Mouse (Mus musculus): ENCODE results near the gene Map4k2. TPM values are rescaled to one million over a fixed set of nuclear protein-coding genes. Genes with fewer than 3 reads are reported as not detected.

Map4k2 gene
- total RNA-seq (2023): 100 to 1,000 TPM; 397 to 423 TPM

DNA sequence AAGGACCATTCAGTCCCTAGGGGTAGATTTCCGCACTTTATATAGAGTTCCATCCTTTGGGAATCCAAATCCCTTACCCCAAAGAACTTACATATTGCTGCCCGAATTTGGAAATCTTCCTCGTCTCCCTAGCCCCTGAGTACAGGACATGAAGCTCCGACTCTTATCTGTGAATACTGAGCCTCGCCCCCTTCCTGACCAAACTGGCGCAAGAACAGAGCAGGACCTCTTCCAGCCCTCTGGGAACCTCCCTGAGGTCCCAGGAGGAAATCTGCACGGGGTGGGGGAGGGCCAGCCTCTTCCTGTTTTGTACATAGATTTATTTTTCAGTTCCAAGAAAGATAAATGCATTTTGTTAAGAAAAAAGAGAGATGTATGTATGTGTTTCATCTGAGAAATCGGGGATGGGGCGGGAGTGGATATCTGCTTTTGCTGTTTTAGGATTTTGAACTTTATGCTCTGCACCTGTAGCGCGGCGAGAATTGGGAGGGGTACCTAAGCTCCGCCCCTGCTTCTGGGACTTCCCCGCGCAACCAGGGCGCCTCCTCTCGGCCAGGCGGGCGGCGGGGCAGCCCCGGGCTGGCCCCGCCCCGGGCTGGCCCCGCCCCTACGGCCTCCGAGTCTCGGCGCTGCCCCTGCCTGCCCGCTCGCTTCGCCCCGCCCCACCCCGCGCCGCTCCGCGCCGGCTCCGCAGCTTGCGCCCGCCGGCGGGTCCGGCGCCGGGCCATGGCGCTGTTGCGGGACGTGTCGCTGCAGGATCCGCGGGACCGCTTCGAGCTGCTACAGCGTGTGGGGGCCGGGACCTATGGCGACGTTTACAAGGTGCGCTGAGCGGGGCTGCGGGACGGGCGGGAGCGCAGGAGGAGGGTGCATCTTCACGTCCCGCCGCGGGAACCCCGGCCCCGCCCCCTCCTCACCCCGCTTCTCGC is at the start of gene Map4k2:
Gene Map4k2, plus strand, starts transcription at position 612 of the 929 bp plus-strand sequence.

DNA sequence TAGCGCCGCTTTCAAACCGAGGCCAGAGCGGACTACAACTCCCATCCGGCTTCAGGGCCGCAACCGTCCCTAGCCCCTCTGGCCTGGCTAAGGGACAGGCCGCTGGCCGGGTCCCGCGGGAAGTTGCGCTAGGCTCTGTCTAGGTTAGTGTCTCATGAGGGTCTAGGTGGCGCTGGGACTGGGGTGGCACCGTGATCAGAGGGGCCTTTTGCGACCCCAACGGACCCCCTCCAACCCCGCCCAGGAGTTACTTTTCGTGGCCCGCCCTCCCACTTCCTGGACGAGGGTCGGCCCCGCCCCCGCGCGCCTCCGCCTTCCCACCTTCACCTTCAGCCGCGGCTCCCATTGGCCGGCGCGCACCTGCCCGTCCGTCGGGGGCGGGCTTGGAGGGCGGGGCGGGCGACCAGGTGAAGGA is 34.8 kb upstream of the Map4k2 start, which contains the start of gene Cdc42bpg:
Gene Cdc42bpg, plus strand, starts transcription at position 320 of the 415 bp plus-strand sequence.

GRCm38 (mm10) chr19:6334673-6335457 is 6.1 kb upstream of the Map4k2 start, which contains the start of gene Men1:
Gene Men1, plus strand, starts transcription at chr19:6334979.

GRCm38 (mm10) chr19:6363411-6364240 is 22.7 kb downstream of the Map4k2 start, which contains the start of gene Sf1:
Gene Sf1, plus strand, starts transcription at chr19:6363690.

GRCm38 (mm10) chr19:6384128-6384527 is 43.2 kb downstream of the Map4k2 start, which contains the start of gene Pygm:
Gene Pygm, plus strand, starts transcription at chr19:6384399.

DNA sequence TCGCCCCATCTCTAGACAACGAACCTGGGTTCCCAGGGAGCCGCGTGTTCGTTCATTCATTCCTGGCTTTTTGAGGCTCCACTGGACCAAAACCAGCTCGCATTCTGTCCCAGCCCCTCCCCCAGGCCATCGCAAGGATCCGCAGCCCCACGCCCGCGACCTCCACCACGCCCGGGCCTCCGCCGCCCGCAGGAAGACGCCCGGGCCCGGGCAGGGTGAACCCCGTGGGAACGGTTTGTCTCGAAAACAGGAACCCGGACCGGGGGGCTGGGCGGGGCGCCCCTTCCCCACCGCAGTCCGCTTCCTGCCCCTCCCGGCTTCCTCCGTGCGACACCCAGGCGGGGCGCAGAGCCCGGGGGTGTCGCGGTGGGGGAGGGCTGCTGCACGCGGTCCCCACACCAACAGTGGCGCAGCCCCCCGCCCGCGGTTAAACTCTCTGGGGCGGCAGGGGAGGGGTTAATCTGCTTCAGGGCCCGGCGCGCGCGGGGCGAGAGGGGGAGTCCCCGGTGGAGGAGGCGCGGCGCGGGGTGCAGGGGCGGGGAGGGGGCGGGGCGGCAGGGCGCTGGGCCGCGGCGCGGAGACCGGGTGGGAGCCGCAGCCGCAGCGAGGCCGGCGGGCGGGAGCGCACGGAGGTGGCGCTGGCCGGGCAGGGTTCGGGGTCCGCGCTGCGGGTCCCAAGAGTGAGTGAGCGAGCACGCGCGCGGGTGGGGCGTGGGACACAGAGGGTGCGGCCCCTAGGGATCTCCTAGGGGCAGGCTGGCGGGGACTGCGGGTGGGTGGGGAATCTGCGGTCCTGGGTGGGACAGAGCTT is 58.6 kb downstream of the Map4k2 start, which contains the start of gene Rasgrp2:
Gene Rasgrp2, plus strand, starts transcription at position 56 of the 811 bp plus-strand sequence.

Other genes with a start within 250 kb of the Map4k2 start
- gene AC131692.1, start 246.7 kb upstream of the Map4k2 start, total RNA-seq (2023): 1 to 10 TPM; 1.2 to 2.0 TPM
- 1 to 10 TPM in 1 of 2 experiments, under 1 TPM in 1; 0.46 to 1.7 TPM for gene Naaladl1, start 235.4 kb upstream of the Map4k2 start, total RNA-seq (2023)
- gene Sac3d1, start 222.5 kb upstream of the Map4k2 start, total RNA-seq (2023): 1 to 10 TPM; 6.6 to 7.2 TPM
- 10 to 100 TPM; 11.3 to 14.2 TPM for gene Snx15, start 212.8 kb upstream of the Map4k2 start, total RNA-seq (2023)
- 1 to 10 TPM in 1 of 2 experiments, under 1 TPM in 1; 0.94 to 1.3 TPM for gene Batf2, start 200.2 kb upstream of the Map4k2 start, total RNA-seq (2023)
- 10 to 100 TPM; 12.9 to 17.1 TPM for gene Arl2, start 199.6 kb upstream of the Map4k2 start, total RNA-seq (2023)
- gene Majin, start 156.7 kb upstream of the Map4k2 start, total RNA-seq (2023): not detected
- gene Gpha2, start 114.8 kb upstream of the Map4k2 start, total RNA-seq (2023): not detected
- gene Ppp2r5b, start 105.3 kb upstream of the Map4k2 start, total RNA-seq (2023): 10 to 100 TPM; 18.7 to 20.3 TPM
- 100 to 1,000 TPM in 1 of 2 experiments, 10 to 100 TPM in 1; 88.4 to 104 TPM for gene Atg2a, start 99.5 kb upstream of the Map4k2 start, total RNA-seq (2023)
- gene Ehd1, start 64.4 kb upstream of the Map4k2 start, total RNA-seq (2023): 100 to 1,000 TPM; 198 to 207 TPM
- 10 to 100 TPM in 1 of 2 experiments, 1 to 10 TPM in 1; 7.5 to 11.7 TPM for gene Cdc42bpg, start 34.7 kb upstream of the Map4k2 start, total RNA-seq (2023)
- 10 to 100 TPM; 21.9 to 22.6 TPM for gene Men1, start 6.2 kb upstream of the Map4k2 start, total RNA-seq (2023)
- 100 to 1,000 TPM; 454 to 459 TPM for gene Sf1, start 22.6 kb downstream of the Map4k2 start, total RNA-seq (2023)
- gene Pygm, start 43.3 kb downstream of the Map4k2 start, total RNA-seq (2023): 1 to 10 TPM; 3.1 to 4.6 TPM
- 100 to 1,000 TPM; 407 to 413 TPM for gene Rasgrp2, start 58.2 kb downstream of the Map4k2 start, total RNA-seq (2023)
- gene Nrxn2, start 77.6 kb downstream of the Map4k2 start, total RNA-seq (2023): under 1 TPM in 1 of 2 experiments, not detected in 1; 0.40 TPM
- not detected for gene Slc22a12, start 201.9 kb downstream of the Map4k2 start, total RNA-seq (2023)

Data from neutrophil, adult 83 days (primary cell).